In the genomic region with DNA sequence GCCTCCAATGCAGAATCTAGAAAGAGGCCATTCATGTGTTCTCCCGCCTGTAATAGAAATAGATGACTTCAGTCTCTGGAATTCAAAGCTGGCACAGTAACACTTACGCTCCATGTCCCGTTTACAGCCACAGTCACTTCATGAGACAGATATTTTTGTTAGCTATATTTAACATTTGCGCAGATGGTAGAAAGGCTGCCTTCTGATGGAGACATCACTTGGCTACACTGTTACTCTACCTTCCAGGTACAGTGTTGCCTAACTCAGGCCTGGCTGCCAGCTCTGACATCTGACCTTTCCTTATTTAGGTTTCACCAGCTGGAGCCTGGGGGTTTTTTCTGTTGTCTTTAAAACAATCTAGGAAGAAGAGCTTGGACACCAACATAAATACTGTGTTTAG, we compare ENCODE assay signal across 14 mouse cellular contexts. TPM values are rescaled to one million over a fixed set of nuclear protein-coding genes. Genes with fewer than 3 reads are reported as not detected.
A peak's percentile ranks its signal among the peaks of the same experiment; 100 is the strongest.
DNase-seq lines count a peak whose midpoint lies in the region; ATAC-seq lines count a peak whose summit lies in the region.
"Had no signal": no experiment of that assay in that cellular context is flagged by ENCODE, and none has a peak within 500 bp of the region (broad histone marks: within the 10 kb centered on the region; RNA-seq: fewer than 3 reads in every experiment).

No protein-coding gene starts in this region.

- peak overlapping the region; percentile 50 for H3K4me2 ChIP-seq in heart, embryonic 14.5 days (ENCODE audit: low read length)
- no peak overlapping the region for H3K4me2 ChIP-seq in kidney, embryonic 16.5 days (replicated peaks; ENCODE audit: low read depth, low read length)

- no peak overlapping the region for H3K4me3 ChIP-seq in heart, embryonic 10.5 days
- H3K4me3 ChIP-seq in heart, embryonic 14.5 days (ENCODE audit: control insufficient read depth in 1 of 2, insufficient read depth in 1 of 2, low read depth in 1 of 2, low read length in 2 of 2) = no peak overlapping the region
- H3K4me3 ChIP-seq in kidney, embryonic 16.5 days (ENCODE audit: low read length) = no peak overlapping the region
- H3K4me3 ChIP-seq: embryonic facial prominence, embryonic 10.5 days had no signal

- no peak overlapping the region for H3K27ac ChIP-seq in heart, embryonic 10.5 days
- H3K27ac ChIP-seq in heart, embryonic 14.5 days (replicated peaks in 1 of 2; ENCODE audit: control insufficient read depth in 1 of 2, insufficient read depth in 1 of 2, low read depth in 2 of 2, low read length in 2 of 2) = peak overlapping the region; percentile 82 to 92
- no peak overlapping the region for H3K27ac ChIP-seq in kidney, embryonic 16.5 days (ENCODE audit: low read length)
- H3K27ac ChIP-seq: embryonic facial prominence, embryonic 10.5 days had no signal

- peak; percentile 92 for DNase-seq in heart, adult 11 months
- no peak for DNase-seq in heart, embryonic 10.5 days (ENCODE audit: low spot score)
- DNase-seq in right cerebral cortex, adult 18-20 months = peak; percentile 38
- no peak for DNase-seq in right cerebral cortex, postnatal 4 days
- DNase-seq in telencephalon, adult 2 months (ENCODE audit: low read depth, low spot score) = peak; percentile 70
- no peak for DNase-seq in embryo, embryonic 10.5 days (ENCODE audit: low spot score)
- DNase-seq: adrenal gland, adult 2 months; gastrocnemius, postnatal 10 days; kidney, postnatal 14 days; liver, postnatal 0 days; thymus, postnatal 14 days had no signal

- peak overlapping the region; percentile 45 for H3K9ac ChIP-seq in heart, embryonic 14.5 days (ENCODE audit: low read length)
- H3K9ac ChIP-seq in kidney, embryonic 16.5 days (replicated peaks; ENCODE audit: low read length) = no peak overlapping the region
- H3K9ac ChIP-seq: liver, postnatal 0 days had no signal

- 64% methylated on average over 4 of the region's 4 CpGs for WGBS in heart, embryonic 10.5 days
- WGBS in heart, embryonic 14.5 days = 29% methylated on average over 4 of the region's 4 CpGs
- WGBS in kidney, embryonic 16.5 days = 86% methylated on average over 4 of the region's 4 CpGs

- no peaks in the 10 kb centered on the region for H3K27me3 ChIP-seq in heart, embryonic 10.5 days (ENCODE audit: insufficient read depth, poor library complexity, severe bottlenecking)
- H3K27me3 ChIP-seq in heart, embryonic 14.5 days (ENCODE audit: control insufficient read depth, insufficient read depth, low read length) = no peaks in the 10 kb centered on the region
- no peaks in the 10 kb centered on the region for H3K27me3 ChIP-seq in kidney, embryonic 16.5 days (ENCODE audit: insufficient read depth, low read length)

- no peaks in the 10 kb centered on the region for H3K9me3 ChIP-seq in heart, embryonic 10.5 days
- H3K9me3 ChIP-seq in heart, embryonic 14.5 days (ENCODE audit: control insufficient read depth, low read length) = no peaks in the 10 kb centered on the region
- H3K9me3 ChIP-seq in kidney, embryonic 16.5 days (ENCODE audit: low read length) = no peaks in the 10 kb centered on the region
- H3K9me3 ChIP-seq: embryonic facial prominence, embryonic 10.5 days had no signal

- peaks cover 12% of the 10 kb centered on the region for H3K36me3 ChIP-seq in heart, embryonic 10.5 days
- H3K36me3 ChIP-seq in heart, embryonic 14.5 days (ENCODE audit: control insufficient read depth, insufficient read depth, low read length) = peaks cover 9% of the 10 kb centered on the region; the same call in 1 of the 2 replicates
- H3K36me3 ChIP-seq in kidney, embryonic 16.5 days (ENCODE audit: insufficient read depth, low read length) = peaks cover 4% of the 10 kb centered on the region; the same call in 1 of the 2 replicates

- no peak for ATAC-seq in heart, embryonic 14.5 days (ENCODE audit: insufficient number of reproducible peaks, insufficient read depth, low FRiP score, low read depth)
- ATAC-seq in kidney, embryonic 16.5 days (ENCODE audit: low FRiP score, low TSS enrichment) = no peak
- ATAC-seq: liver, postnatal 0 days had no signal

- H3K4me1 ChIP-seq in heart, embryonic 10.5 days = peaks cover 20% of the 10 kb centered on the region
- peaks cover 10 to 40% of the 10 kb centered on the region in 2 experiments for H3K4me1 ChIP-seq in heart, embryonic 14.5 days (ENCODE audit: control insufficient read depth in 2 of 2, insufficient read depth in 2 of 2, low read length in 2 of 2)
- peaks cover 10% of the 10 kb centered on the region for H3K4me1 ChIP-seq in kidney, embryonic 16.5 days (ENCODE audit: insufficient read depth, low read length)

RNA-seq across cellular contexts. Expression of gene Txndc12, which starts 3.6 kb away (rescaled TPM):
- 101 and 106 TPM in 2 replicates for polyA plus RNA-seq in heart, embryonic 10.5 days (2016; fragmentation: Nextera tagmentation; extraction: Ambion mirVana)
- 128 and 130 TPM in 2 replicates for polyA plus RNA-seq in heart, embryonic 14.5 days (2014; fragmentation: Nextera tagmentation; extraction: Ambion mirVana)
- 104 and 108 TPM in 2 replicates for polyA plus RNA-seq in kidney, embryonic 16.5 days (2015; fragmentation: Nextera tagmentation; extraction: Ambion mirVana)

RNA-seq across cellular contexts. Expression of gene Btf3l4, which starts 4.6 kb away (rescaled TPM):
- polyA plus RNA-seq in heart, embryonic 10.5 days (2016; fragmentation: Nextera tagmentation; extraction: Ambion mirVana) = 160 and 165 TPM in 2 replicates
- polyA plus RNA-seq in heart, embryonic 14.5 days (2014; fragmentation: Nextera tagmentation; extraction: Ambion mirVana) = 186 and 198 TPM in 2 replicates
- polyA plus RNA-seq in kidney, embryonic 16.5 days (2015; fragmentation: Nextera tagmentation; extraction: Ambion mirVana) = 139 and 146 TPM in 2 replicates

RNA-seq across cellular contexts. Expression of gene Kti12, which starts 9.6 kb away (rescaled TPM):
- polyA plus RNA-seq in heart, embryonic 10.5 days (2016; fragmentation: Nextera tagmentation; extraction: Ambion mirVana) = 38.5 and 57.3 TPM in 2 replicates
- 22.3 and 23.8 TPM in 2 replicates for polyA plus RNA-seq in heart, embryonic 14.5 days (2014; fragmentation: Nextera tagmentation; extraction: Ambion mirVana)
- 65.4 and 67.5 TPM in 2 replicates for polyA plus RNA-seq in kidney, embryonic 16.5 days (2015; fragmentation: Nextera tagmentation; extraction: Ambion mirVana)

RNA-seq across cellular contexts. Expression of gene A730015C16Rik, which starts 10.4 kb away (rescaled TPM):
- 1.2 and 1.4 TPM in 2 replicates for polyA plus RNA-seq in heart, embryonic 10.5 days (2016; fragmentation: Nextera tagmentation; extraction: Ambion mirVana)
- 0.73 and 1.4 TPM in 2 replicates for polyA plus RNA-seq in heart, embryonic 14.5 days (2014; fragmentation: Nextera tagmentation; extraction: Ambion mirVana)
- polyA plus RNA-seq in kidney, embryonic 16.5 days (2015; fragmentation: Nextera tagmentation; extraction: Ambion mirVana) = 1.1 and 1.4 TPM in 2 replicates
- polyA plus RNA-seq: adrenal gland, adult 2 months had no signal

RNA-seq across cellular contexts. Expression of gene Rab3b, which starts 40.8 kb away (rescaled TPM):
- polyA plus RNA-seq in heart, embryonic 10.5 days (2016; fragmentation: Nextera tagmentation; extraction: Ambion mirVana) = 10.6 and 15.7 TPM in 2 replicates
- polyA plus RNA-seq in heart, embryonic 14.5 days (2014; fragmentation: Nextera tagmentation; extraction: Ambion mirVana) = 5.0 and 6.6 TPM in 2 replicates
- 23.9 and 26.9 TPM in 2 replicates for polyA plus RNA-seq in kidney, embryonic 16.5 days (2015; fragmentation: Nextera tagmentation; extraction: Ambion mirVana)

Comparison
In these comparisons a context has a peak if more than half of its experiments do, and no peak if none do; other contexts are left out.
1. DNase-seq: peak in heart, adult 11 months (single experiment), right cerebral cortex, adult 18-20 months (single experiment) and telencephalon, adult 2 months (single experiment); none in heart, embryonic 10.5 days (single experiment), right cerebral cortex, postnatal 4 days (single experiment) and embryo, embryonic 10.5 days (single experiment).
2. H3K27ac ChIP-seq: peak in heart, embryonic 14.5 days (2 of 2); none in heart, embryonic 10.5 days (single experiment) and kidney, embryonic 16.5 days (single experiment).